Mouse (Mus musculus): ENCODE results near the gene Mgmt. TPM values are rescaled to one million over a fixed set of nuclear protein-coding genes. Genes with fewer than 3 reads are reported as not detected.

Mgmt gene
- total RNA-seq, 2 experiments from 2014 or later: 2.4 TPM

DNA sequence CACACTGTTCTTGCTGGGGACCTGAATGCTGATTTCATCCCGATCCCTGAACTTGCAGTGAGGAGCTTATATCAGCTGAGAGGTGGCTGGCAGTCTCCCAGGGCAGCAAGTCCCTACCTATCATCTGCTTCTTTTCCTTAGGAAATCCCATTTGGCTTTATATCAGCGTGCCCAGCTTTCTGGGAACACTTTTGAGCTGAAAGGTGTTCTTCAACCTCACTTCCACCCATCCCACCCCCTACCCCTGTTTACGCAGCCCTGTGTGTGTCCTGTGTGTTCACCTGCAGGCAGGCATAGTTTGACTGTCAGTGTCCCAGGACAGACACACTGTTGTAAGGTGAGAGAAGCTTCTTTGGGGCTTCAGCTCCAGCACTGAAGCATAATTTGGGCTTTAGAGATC, 119.0 kb downstream of the Mgmt start:
- TF ChIP-seq CTCF (IDR thresholded peaks at IDR 0.05): no peak
- no peak for DNase-seq
- intact Hi-C loops (cut with DNase I): no loop called here
- H3K27ac ChIP-seq: no peak overlapping the region
- H3K4me3 ChIP-seq: no peak overlapping the region

DNA sequence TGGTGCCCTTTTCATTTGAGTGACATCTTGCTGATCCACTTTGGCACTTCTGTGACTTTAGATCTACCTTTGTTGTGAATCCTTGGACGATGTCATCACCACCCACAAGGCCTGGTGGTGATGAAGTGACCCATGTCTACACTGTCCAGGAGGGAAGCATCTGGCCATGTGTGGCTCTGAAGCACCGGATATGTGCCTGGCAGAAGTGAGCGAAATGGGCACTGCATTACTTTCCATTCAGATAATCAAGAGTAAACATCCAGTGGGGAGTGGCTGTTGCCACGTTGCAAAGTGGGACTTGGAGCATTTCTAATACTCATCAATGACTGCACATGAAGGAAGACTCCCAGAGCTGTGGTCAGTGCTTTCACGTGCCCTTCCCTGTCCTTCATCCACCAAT, 124.2 kb downstream of the Mgmt start:
- DNase-seq: no peak
- intact Hi-C loops (cut with DNase I): no loop called here
- Histone ChIP-seq H3K27ac (no peak overlapping the region), H3K4me3 (no peak overlapping the region)
- TF ChIP-seq CTCF (IDR thresholded peaks at IDR 0.05): no peak

DNA sequence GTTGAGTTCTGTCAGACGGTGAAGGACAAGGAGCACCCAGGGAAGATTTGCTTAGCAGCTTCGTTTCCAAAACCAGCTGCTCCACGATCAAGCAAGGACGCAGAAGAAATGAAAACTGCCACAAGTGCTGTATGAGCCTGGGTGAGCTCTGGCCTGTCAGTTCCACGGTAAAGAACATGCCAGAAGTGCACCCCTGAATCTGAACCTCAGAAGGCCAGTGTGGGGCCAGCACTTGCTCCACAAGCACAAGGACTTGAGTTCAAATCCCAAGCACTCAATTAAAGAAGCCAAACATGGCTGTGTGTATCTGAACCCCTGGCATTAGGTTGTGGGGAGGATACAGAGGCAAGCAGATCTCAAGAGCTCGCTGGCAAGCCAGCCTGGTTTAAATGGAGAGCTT, 125.8 kb downstream of the Mgmt start:
- H3K27ac ChIP-seq: no peak overlapping the region
- DNase-seq: no peak
- intact Hi-C loops (cut with DNase I): no loop called here
- no peak for TF ChIP-seq CTCF (IDR thresholded peaks at IDR 0.05)
- no peak overlapping the region for H3K4me3 ChIP-seq

DNA sequence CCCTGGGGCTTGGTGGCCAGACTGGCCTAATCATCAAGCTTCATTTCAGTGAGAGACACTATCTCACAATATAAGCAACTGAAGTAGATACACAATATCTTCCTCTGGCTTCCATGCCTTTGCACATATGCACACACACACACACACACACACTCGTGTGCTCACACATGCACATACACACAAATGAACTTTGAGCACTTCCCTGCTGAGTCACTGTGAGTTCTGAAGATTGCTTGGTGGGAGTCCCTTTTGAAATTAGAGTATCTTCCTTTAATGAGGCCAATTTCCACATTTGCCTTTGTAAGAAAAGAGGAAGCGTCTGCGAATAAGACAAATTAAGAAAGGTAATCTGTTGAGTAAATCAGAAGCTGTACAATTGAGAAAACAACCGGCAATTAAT, 136.4 kb downstream of the Mgmt start:
- intact Hi-C loops (cut with DNase I): no loop called here
- no peak for TF ChIP-seq CTCF (IDR thresholded peaks at IDR 0.05)
- H3K4me3 ChIP-seq: no peak overlapping the region

DNA sequence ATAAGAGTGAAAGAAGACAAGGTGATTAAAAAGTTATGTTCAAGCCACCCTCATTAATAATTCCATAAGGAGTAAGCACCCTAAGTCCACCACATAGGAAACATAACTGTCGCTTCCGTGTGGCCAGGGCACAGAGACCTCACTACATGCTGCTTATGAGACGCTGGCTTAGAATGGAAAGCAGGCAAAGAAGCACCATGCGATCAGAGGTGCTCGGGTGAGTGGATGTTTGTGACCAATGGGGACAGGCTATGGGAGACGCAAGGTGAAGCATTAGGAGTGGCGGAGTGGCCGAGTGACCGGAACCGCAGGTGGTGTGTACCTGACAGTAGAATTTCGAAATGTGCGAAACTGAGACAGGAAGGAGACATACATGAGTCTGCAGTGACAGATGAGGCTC, 138.8 kb downstream of the Mgmt start:
- no peak overlapping the region for H3K4me3 ChIP-seq
- TF ChIP-seq CTCF (IDR thresholded peaks at IDR 0.05): no peak
- intact Hi-C loops (cut with DNase I): no loop called here

More for the DNA sequence above, 136.4 kb downstream of the Mgmt start:
- no peak overlapping the region for H3K27ac ChIP-seq
- DNase-seq: no peak

DNA sequence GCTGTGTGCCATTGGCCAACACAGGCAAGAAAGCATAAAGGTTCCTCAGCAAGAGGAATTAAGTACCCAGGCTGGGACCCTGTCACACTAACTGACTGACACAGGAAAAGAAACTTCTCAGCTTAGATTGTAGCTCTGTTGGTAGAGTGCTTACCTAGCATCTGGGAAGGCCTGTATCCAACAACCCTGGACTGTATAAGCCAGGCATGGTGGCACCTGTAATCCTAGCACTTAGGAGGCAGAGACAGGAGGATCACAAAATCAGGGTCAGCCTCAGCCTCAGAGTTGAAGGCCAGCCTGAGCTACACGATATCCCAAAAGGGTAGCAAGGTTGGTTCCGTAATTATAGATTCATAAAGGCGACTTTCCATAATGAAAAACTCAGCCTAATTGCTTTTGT, 140.6 kb downstream of the Mgmt start:
- Histone ChIP-seq H3K27ac (no peak overlapping the region), H3K4me3 (no peak overlapping the region)
- intact Hi-C loops (cut with DNase I): no loop called here
- no peak for TF ChIP-seq CTCF (IDR thresholded peaks at IDR 0.05)
- DNase-seq: no peak

More for the DNA sequence above, 138.8 kb downstream of the Mgmt start:
- no peak overlapping the region for H3K27ac ChIP-seq
- DNase-seq: no peak

DNA sequence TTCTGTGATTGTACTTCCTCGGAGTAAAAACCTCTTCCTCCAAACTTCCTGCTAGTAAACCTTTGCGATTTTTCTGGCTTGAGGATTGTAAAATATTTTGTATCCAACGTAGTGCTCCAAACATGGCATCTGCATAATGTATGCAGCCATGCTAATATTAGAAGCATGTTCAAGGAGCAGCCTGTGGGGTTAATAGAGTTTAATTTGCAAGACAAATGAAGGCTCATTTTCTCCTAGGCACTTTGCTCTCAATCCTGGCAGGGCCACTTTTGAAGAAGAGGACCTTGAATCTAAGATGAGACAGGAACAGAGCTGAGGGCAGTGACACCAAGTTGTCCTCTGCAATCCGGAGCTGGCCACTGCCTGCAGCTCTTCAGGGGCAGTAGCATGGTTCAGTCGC, 141.5 kb downstream of the Mgmt start:
- no peak overlapping the region for H3K27ac ChIP-seq
- intact Hi-C loops (cut with DNase I): no loop called here
- no peak for DNase-seq
- no peak overlapping the region for H3K4me3 ChIP-seq
- TF ChIP-seq CTCF (IDR thresholded peaks at IDR 0.05): no peak

DNA sequence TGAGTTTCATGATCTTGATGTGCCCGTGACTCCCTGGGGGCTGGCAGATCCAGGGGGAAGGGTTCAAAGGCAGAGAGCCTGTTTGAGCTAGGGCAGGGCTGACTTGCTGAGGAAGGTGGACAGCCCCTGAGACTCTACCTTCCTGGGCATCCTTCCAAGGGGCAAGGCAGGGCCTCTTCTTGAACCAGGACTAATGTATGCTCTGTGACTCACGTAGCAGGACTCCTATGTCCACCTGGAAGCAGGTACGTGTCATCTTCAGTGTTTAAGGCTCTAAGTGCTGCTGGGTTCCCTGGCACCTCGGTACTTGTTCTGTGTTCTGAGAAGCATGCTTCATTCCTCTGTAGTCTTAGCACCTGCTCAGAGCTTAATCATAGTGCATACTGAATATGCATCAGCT, 143.1 kb downstream of the Mgmt start:
- no peak for DNase-seq
- TF ChIP-seq CTCF (IDR thresholded peaks at IDR 0.05): no peak
- intact Hi-C loops (cut with DNase I): no loop called here

DNA sequence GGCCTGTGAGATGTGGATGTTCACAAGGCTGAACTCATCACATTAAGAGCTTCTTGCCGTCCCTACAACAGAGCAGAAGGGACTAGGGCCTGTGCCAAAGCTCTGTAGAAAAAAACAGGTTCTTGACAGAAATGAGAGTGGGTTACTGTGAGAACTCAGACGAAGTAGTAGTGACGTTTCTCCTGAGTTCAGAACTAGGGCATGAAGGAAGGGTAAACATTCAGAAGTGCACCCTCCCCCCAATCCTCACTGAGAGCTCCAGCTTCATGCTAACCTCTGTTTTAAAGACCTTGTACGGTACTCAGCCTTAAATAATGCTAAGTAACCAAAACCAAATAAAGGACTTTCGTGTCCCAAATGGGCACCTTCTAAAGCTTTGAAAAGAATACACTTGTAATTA, 143.5 kb downstream of the Mgmt start:
- Histone ChIP-seq H3K4me3 (no peak overlapping the region), H3K27ac (no peak overlapping the region)
- no peak for TF ChIP-seq CTCF (IDR thresholded peaks at IDR 0.05)
- intact Hi-C loops (cut with DNase I): no loop called here
- no peak for DNase-seq

More for the DNA sequence above, 143.1 kb downstream of the Mgmt start:
- H3K27ac ChIP-seq: no peak overlapping the region
- H3K4me3 ChIP-seq: no peak overlapping the region

DNA sequence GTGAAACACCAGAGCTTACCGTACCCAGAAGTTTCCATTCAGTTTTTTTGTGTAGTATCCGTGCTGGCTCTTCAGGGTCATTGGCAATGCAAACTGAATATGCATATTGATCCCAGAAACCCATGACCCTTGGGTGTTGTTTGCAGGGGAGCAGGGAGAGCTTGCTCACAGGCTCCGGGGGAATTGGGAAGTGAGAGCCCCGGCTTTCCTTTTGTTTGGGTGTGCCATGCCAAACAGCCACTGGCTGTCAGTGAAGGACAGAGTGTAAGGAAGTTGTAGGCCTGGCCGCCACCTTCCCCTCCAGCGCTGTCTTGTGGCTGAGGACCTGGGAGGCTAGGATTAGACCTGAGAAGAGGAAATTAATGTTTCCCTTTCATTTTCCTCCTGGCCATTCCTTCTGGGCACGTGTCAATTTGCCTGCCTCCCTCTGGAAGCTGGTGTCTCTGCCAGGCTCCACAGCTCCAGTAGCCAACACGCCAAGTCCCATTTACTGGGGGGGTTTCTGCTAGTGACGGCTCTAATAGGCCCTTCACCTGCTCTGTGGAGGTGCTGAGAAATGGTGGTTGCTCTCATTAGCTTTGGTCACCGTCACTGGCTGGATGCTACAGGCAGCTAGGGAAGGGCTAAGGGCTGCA, 144.0 kb downstream of the Mgmt start:
- no peak overlapping the region for H3K4me3 ChIP-seq
- no peak for TF ChIP-seq CTCF (IDR thresholded peaks at IDR 0.05)
- H3K27ac ChIP-seq: no peak overlapping the region
- no peak for DNase-seq
- intact Hi-C loops (cut with DNase I): no loop called here

DNA sequence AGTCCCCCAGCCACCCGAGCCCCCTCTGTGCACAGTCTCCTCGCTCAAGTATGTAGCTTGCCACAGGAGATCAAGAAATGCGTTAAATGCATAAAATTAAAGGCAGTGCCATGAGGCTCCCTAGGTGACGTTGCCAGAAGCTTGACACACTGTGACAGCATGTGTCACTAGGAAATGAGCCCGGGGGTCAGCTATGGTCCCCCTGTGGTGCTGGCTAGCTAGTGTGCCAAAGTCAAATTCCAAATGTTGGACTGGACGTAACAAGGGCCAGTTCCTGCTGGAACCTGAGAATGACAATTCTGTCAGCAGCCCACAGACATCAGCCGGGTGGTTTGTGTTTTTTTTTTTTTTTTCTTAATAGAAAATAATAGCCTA, 144.5 kb downstream of the Mgmt start:
- no peak for TF ChIP-seq CTCF (IDR thresholded peaks at IDR 0.05)
- H3K27ac ChIP-seq: no peak overlapping the region
- intact Hi-C loops (cut with DNase I): no loop called here
- H3K4me3 ChIP-seq: no peak overlapping the region
- DNase-seq: no peak

DNA sequence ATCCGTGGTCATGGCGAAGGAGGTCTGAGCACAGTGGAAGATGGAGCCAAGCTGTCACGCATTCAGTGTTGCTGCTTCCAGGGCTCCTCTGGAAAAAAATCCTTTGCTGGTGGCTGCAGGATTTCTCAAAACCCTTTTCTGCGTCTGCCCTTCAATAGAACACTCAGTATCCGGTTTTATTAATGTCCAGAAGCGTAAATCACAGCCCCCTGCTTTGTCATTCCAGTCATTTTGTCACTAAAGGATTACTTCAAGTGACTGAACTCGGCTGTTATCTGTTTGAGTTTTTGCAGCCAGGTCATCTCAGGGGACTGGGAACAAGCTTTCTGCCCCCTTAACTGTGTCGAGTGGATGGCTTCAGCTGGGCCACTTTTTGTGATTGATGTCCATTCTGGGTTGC, 146.2 kb downstream of the Mgmt start:
- intact Hi-C loops (cut with DNase I): no loop called here
- no peak for TF ChIP-seq CTCF (IDR thresholded peaks at IDR 0.05)
- DNase-seq: no peak
- Histone ChIP-seq H3K4me3 (no peak overlapping the region), H3K27ac (no peak overlapping the region)

DNA sequence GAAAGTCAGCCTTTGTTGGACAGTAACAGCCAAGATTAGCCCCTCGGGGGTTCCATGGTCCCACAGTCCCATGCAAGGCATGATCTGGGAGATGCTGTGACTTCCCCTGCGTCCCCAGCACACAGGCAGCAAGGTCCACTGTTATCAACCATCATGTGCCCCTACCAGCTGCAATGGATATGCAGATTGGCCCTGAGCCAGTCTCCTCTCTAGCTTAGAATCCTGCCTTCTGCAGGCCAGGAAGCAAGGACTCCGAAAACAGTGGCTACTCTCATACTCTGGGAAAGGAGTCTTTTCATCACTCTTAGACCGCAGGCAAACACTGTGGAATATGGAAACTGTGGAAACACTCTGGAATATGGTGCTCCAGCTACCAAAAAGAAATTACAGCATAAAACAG, 152.5 kb downstream of the Mgmt start:
- no peak for DNase-seq
- H3K4me3 ChIP-seq: no peak overlapping the region
- no peak for TF ChIP-seq CTCF (IDR thresholded peaks at IDR 0.05)
- H3K27ac ChIP-seq: no peak overlapping the region
- intact Hi-C loops (cut with DNase I): no loop called here

DNA sequence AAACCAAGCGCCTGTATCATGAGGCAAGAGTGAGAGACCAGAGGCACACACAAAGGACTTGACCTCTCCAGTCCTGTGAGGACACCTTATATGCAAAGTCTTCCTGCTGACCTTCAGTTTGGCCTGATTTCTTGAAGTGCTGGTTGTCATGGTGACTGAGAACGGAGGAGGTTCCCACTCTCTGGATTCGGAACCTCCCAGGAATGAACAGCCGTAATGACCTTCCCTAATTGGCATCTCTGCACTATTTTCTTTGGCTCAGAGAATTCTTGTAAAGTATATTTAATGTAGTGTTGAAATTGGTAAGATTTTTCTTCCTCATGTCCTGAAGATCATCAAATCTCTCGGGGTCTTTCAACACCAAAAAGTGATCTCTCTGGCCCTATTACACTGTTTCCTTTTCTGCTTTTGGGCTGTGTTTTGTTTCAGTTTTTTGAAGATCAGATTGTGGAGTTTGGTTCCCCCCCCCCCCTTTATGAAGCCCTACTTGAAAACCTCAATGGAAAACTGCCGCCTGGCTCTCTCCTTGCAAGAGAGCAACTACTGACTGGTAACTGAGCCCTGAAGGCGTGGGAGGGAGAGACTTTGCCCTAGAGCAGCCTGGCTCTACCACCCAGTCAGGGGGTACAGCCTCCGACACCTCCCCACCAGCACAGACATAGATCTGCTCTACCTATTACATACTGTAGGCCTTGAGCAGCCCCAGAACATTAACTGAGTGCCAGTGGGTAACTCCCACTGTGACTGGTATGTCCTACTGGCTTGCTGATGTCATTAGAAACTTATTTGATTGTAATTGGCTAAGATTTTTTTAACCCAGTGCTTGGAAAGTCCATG, 153.9 kb downstream of the Mgmt start:
- no peak for DNase-seq
- TF ChIP-seq CTCF (IDR thresholded peaks at IDR 0.05): no peak
- Histone ChIP-seq H3K4me3 (no peak overlapping the region), H3K27ac (no peak overlapping the region)
- intact Hi-C loops (cut with DNase I): no loop called here

Measured in gastrocnemius, adult 2 months (tissue).